Mouse (Mus musculus): Measurements from ENCODE around the gene Adh1. TPM values are rescaled to one million over a fixed set of nuclear protein-coding genes. Genes with fewer than 3 reads are reported as not detected.

Adh1 gene
- total RNA-seq, 2 experiments from 2014 or later: 31.3 to 42.9 TPM

DNA sequence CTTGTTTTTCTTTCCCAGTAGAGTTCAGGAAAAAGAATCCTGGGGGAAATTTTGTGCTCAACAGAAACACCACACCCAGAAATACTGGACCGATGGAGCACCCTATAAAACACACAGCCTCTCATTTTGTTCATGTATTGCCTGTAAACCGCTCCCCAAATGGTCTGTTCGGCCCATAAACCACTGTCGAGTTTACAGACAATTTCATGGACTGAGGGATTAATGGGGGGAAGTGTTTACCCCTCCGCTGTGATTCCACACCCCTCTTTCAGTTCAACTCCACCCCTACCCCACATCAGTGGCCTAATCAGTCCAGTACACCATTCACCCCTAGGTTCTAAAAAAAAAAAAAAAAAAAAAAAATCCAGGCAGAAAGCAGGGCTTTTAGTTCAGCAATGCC, 19.8 kb upstream of the Adh1 start:
- DNase-seq: peak in 1 of 2 experiments; percentile 36

DNA sequence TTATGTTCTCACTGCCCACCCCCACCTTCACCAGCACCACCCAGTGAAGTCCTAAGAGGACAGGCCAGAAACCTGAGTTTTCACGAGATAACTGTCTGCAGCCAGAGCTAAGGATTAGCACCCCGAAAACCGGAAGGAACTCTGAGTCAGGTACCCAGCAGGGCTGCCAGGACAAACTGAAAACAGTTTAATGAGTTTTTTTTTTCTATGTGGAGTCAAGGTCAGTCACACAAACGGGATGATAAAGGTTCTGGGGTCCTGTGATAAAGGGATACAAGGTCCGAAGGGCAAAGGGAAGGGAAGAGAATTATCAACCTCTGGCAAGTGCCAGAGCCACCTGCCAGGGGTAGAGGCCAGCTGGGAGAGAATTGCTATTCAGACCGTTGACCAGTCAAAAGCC, 19.4 kb upstream of the Adh1 start:
- DNase-seq: peak; percentile 35 to 61

DNA sequence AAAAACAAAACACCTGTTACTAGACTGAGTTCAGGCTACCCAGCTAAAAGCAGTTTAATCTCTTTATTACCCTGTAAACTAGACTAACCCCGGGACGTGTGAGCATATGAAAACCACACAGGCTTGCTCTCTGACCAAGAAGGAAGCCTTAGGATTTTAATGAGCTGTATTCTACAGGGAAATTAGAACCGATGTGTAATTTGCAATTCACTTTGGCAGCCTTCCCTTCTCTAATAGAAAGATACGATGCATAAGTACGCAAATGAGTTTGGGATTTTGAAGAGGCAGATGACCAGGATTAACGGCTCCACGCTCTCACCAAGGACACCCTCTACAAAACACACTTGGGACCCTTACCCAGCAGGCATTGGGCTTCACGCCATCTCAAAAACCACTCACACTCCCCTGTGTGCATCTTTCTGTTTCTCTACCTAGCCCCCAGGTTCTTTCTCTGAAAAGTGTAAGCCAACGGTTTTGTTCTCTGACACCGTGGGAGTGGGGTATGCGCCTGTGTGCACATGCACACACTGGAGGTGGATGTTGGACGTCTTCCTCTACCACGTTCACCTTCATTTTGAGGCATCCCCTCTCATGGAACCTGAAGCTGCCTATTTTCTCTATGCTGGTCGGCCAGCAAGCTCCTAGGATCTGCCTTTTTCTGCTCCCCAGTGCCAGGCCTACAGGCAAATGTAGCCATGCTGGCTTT, 18.6 kb upstream of the Adh1 start:
- no peak for DNase-seq

DNA sequence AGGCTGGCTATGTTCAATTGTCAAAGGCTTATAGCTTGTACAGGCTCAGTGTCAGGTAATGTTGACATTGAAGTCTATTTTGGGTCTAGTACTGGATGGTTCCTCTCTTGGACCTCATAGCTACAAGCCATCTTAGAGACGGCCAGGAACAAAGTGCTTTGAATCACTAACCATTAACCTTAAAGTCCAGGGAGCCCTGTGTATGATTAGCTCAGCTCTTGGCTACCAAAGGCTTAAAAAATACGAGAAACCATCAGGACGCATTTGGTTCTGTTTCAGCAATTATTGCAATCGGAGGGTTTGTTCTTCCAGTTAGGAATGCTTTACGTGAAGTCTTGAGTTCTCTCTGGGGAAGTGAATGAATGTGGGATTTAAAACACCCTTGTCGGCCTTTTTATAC, 17.9 kb upstream of the Adh1 start:
- DNase-seq: no peak

DNA sequence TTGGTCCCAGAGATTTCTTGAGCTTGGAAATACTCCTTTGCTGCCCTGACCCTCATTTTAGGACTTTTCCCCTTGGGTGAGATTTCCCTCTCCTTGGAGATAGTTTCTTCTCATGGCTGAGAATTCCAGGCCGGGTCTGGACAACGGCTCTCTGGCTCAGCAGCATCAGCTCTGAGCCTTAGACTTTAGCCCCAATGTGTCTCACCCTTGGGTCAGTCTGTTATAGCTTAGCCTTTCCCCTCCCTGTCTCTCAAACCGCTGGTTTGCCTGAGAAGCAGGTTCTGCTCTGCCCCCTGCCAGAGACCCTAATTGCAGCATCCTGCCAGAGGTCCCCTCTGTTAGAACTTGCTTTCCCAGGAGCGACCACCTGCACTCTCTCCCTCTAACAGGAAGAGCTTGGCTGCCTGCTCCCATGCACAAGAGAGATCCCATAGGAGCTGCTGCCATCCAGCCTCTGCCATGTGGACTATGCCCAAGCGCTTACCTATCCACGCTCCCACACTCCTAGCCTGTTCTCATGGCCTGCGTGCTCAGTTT, 16.4 kb upstream of the Adh1 start:
- no peak for DNase-seq

DNA sequence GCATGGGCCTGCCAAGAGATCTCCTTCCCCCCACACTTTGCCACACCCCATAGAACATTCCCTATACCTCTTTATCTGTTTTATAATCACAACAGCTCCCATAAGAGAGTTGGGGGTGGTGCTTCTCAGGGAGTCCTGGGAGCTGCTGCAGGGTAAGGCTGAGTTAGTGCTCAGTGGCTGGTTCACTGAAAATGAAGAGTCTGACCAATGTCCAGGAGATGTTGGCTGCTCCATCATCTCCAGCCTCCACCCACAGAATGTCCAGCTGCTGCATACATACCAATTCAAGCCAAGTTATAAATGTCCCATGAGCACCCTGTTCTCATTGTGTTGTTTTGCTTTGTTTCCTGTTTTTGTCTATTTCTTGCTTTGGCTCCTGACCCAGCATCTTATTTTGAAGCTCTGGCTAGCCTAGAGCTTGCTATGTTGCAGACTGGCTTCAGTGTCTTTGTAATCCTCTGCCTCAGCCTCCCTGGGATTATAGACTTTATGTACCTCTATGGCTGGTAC, 14.2 kb upstream of the Adh1 start:
- peak; percentile 31 to 63 for DNase-seq

DNA sequence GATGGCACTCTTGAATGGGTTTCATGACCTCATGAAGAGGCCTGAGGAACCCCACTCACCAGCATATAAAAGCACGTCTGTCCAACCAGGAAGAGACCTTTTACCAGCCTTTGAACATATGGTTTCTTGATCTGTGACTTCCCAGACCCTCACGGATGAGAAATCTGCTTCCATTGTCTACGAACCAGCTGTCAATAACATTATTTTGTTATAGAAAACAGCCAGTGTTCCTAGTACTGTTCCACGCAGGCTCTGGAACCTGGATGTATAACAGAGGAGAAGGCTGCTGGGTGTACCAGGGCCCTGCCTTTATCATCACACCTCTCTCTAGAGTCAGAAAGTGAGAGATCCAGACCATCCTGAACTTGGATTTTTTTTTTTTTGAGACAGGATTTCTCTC, 13.6 kb upstream of the Adh1 start:
- peak in 1 of 2 experiments; percentile 25 for DNase-seq

DNA sequence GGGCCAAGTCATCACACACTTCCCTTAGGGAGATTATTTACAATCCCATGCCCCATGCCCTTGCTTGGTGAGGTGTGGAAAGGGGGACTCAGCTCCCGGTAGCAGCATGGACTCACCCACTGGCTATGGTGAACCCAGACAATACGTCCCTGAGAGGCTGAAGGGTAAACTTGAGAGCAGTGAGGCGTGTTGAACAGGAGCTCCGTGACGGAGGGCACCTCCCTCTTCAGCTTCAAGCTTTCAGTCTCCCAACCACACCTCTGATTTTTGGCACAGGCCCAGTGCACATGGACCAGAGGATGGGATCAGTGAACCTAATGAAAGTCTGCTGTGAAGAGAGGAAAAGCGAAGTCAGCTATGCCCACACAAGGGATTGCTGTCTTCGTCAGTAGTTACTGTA, 12.8 kb upstream of the Adh1 start:
- DNase-seq: peak; percentile 48 to 60

DNA sequence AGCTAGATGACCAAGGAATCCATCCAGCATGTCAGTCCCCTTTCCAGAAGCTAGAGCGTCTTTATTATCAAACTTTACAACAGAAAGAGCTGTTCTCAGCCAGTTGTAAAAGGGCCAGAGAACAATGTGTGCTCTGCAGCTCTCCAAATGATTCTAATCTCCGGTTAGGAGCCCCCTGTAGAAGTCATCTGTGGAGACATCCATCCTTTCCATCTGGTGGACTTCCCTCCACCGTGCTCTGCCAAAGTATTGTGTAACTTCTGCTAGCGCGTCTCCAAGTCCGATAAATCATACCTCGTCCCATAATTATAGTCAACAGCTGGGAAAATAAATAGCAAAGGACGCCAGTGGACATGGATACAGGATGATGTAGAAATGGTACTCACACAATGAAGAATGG, 12.0 kb upstream of the Adh1 start:
- DNase-seq: peak; percentile 84 to 93

DNA sequence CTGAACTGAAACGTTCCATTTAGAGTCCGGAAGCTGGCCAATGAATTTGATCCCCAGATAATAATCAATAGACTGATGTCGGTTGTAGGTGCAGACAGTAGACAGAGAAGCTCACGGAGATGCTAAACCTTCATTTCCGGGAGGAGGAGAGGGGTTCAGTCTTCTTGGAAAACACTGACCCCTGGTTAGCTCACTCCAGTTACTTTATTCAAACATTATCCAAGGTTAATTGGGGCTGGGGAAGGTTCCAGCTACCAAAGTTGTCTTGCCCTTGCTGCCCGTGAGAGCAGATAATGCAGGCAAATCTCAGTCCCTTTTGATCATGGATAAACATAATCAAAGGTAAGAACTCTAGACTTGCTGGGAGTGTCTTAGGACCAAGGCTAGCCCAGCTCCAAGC, 9.6 kb upstream of the Adh1 start:
- no peak for DNase-seq

DNA sequence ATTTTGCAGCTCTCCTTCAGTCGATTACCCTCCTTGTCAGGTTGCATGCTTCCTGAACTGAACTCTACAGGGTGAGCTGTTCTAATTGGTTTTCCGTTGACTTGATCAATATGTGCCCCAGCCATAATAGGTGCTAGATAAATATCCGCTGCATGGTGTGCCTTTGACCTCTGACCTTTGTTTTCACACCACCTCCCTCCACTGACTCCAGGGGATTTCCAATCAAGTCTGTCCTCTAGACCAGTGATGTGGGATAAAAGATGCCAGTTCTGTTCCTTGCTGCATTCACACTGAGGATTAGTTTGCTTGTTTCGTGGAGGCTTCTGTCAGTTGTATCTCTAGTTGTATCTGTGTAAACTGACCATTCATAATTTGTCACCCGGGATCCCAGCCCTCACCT, 6.6 kb upstream of the Adh1 start:
- DNase-seq: no peak

DNA sequence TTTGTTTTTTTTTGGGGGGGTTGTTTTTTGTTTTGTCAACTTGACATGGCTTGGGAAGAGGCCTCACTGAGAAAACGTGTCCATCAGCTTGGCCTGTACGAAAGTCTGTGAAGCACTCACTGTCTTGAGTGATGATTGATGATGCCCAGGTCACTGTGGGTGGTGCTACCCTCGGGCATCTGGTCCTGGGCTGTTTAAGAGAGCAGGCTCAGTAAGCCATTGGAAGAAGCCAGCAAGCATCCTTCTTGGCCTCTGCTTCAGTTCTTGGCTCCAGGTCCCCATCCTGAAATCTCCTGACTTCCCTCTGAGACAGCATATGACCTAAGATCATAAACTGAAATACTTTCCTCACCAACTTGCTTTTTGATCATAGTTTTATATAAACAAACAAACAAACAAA, 5.4 kb upstream of the Adh1 start:
- no peak for DNase-seq

DNA sequence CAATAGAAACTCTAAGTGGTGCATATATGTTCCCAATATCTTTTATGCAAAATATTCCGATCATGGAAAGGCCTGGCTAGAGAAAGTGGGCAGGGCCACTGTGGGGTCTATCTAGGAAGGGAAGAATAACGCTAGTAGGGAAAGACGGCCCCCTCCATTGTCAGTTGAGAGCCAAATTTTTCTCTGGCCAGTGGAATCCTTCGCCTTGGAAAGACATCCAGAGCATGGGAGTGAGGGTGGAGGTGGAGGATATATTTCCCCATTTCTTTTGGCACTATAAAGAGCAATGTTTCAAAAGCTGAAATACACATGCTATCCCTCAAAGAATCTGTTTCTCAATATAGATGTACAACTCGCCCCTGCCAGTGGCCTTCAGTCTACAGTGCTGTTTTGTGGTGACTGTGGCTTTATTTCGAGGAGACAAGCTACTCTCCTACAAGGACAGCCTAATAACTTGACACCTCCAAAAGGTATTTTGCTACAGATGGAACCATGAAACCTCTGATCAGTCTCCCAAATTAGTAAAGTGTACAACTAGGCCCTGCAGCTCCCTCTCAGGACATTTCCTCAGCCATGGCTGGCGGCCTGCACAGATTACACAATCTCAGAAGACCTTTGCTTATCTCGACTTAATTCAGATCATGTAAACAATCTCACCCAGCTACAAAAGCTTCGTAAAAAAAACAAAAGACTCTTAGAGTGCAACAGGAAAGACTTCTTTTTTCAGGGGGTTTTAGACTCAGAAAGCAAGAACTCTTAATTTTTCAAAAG, 4.8 kb upstream of the Adh1 start:
- DNase-seq: peak; percentile 64 to 69

DNA sequence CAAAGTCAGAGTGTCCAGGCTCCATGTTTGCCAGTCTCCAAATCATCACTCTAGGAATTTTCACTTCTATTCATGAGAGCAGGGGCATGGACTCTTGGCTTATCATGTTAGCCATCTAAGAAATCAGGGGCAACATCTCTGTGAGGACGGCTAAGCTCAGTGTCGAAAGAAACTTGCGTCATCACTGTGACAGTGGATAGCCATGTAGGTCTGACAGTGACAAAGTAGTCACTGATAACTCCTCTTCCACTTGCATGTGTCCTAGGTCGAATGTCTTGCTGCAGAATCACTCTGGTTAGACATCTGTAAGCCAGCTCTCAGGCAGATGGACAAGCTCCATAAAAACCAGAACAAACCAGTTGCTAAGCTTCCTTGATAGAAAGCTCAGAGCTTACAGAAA, 1.8 kb downstream of the Adh1 start:
- no peak for DNase-seq

DNA sequence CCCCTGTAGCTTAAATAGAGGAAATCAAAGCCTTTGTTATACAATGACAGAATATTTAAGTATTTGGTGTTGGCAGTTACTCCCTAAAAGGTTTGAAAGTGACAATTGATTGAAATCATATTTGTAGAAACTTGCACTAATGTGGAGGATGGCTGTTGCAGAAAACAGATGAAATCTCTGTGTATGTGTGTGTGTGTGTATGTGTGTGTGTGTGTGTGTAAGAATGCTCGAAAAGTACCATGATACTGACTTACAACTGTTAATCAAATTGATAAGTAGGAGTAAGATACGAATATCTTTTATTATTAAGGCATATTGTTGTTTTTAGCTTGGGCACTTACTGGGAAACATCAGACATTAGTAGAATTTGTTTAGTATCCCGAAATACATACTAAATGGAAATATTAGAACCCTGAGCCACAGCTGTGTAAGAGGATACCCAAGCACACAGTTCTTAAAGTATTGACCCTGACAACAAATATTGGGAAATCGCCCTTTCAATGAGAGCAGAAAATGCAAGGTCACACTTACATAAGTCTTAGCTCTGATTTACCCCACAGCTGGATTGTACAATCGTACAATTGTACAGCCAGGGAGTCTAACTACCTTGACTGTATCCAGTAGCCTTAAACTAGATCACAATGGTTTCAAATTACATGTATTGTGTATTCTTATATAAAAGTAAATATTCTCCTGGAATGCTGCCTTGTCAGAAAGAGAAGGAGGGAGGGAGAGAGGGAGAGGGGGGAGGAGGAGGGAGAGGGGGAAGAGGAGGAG, 2.6 kb downstream of the Adh1 start:
- DNase-seq: no peak

DNA sequence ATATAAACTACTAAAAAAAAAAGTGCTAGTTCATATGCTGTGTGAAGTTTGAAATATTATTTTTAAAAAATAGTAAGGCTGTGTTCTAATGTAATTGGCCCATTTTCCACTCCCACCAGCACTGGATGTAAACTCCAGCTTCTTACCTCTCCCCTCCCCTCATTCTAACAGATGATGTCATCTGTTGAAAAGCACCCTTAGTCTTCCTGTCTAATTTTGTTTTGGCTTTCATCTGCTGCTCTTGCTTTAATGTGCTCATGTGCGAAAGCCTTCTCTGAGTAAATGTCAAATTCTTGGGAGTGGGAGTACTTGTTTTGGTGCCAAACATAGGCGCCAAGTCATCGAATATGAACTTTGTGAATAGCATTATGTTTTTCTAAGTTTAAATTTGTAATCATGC, 3.9 kb downstream of the Adh1 start:
- no peak for DNase-seq

DNA sequence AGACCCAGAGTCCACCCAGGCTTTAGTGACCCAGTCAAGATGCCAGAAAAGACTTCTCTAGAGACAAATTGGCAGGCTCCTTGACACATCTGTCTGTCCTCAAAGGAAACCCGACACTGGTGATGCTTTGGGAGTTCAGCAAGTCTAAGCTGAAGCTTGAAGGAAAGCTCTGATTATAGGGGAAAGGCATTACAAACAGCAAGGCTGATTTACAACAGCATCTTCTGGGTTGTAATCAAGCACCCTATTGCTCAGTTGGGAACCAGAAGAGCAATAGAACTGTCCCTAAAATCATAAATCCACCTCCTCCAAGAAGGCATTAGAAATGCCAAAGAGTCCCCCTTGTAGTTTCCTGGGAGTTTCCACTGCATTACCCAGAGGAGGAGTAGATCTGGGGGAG, 9.7 kb downstream of the Adh1 start:
- peak; percentile 23 to 34 for DNase-seq

DNA sequence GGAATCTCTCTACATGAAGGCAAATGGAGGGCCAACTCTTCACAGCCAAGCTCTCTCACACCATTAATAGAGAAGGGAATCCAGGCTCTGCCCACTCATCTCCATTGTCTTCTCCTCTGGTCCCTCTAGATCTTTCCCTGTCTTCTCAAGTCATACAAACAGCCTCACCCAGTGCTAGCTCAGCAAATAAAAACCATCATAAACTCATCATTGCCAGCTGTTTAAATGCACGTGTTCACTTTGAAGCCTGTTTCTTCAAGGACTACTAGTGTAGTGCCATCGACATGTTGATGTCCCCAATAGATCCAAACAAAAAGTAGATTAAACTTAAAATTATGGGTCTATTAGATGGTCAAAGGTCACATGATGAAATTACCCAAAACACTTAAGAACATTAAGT, 10.5 kb downstream of the Adh1 start:
- no peak for DNase-seq

DNA sequence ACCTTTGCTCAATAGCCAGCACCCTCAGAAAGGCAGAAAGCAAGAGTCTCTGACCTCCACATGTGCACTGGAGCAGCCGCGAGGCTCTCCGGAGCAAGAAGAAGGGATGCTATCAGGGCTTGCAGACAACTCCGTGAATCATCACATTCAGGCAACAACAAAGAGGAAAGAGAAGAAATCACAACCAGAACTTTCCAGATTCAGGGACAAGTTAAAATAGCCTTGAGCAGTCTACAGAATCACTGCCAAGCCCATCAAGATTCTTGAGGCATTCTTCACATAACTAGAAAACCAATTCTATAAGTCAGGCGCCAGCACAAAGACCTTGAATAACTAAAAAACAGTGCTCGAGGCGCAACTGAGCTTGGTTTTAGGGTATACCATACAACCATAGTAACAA, 12.3 kb downstream of the Adh1 start:
- DNase-seq: no peak

DNA sequence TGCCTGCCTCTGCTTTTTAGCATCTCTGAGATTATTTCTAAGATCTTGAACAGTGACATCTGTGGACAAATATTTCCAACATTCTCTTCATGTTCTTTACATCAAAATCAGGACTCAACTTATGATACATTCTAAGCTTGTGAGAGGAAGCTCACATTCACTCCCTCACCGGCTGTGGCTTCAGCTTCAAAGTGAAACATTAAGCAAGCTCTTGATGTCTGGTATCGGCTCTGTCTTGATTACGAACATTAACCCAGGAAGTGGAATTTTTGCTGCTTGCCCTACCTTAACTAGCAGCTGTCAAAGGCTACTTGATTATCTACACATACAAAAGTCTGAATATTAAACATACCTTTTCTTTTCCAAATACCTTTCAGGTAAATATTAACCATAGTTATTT, 14.3 kb downstream of the Adh1 start:
- no peak for DNase-seq

DNA sequence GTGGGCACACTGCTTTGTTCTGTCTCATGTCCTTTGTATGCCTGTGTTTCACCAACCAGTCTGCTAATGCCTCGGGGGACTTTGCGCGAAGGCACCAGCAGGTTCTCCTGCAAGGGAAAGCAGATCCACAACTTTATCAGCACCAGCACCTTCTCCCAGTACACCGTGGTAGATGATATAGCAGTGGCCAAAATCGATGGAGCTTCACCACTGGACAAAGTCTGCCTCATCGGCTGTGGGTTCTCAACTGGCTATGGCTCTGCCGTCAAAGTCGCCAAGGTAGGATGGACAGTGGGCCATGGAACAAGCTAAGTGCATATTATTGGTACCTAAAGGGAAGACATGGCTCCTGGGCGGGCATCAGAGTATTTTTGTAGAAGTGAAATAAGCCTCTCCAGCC, 21.8 kb downstream of the Adh1 start:
- no peak for DNase-seq

DNA sequence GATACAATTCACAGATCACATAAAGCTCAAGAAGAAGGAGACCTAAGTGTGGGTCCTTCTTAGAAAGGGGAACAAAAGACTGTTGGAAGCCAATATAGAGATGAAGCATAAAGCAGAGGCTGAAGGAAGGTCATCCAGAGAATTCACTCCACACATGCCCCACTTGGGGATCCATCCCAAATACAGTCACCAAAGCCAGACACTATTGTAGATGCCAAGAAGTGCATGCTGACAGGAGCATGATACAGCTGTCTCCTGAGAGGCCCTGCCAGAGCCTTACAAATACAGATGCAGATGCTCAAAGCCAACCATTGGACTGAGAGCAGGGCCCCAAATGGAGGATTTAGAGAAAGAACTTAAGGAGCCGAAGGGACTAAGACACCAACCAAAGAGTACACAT, 23.0 kb downstream of the Adh1 start:
- peak; percentile 35 to 61 for DNase-seq

DNA sequence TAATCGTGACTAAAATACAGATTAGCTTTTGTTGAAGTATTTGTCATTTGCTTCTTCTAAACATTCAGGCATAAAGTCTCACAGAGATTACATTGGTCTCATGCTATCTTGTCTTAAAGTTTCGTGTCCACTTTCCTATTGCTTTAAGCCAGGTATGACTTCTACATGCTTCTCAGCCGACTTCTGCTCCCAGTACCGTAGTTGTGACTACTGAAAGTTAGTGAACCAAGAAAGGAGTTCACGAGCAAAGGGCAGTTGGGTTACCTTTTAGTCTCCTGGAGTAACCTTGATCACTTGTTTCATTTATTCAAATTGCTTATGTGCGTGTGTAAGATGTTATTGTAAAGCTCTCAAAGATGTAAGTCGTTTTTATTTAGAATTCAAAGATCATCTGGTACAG, 25.2 kb downstream of the Adh1 start:
- no peak for DNase-seq
